Mouse (Mus musculus): ENCODE data around the gene Atg13. TPM values are rescaled to one million over a fixed set of nuclear protein-coding genes. Genes with fewer than 3 reads are reported as not detected.

Gene Atg13
- total RNA-seq, 2 experiments from 2014 or later = 10.1 to 22.0 TPM

Other genes starting within 250 kb of the Atg13 start
- 84.4 and 87.2 TPM in 2 replicates for gene Ckap5, start 183.8 kb downstream of the Atg13 start, total RNA-seq (2014; fragmentation: Nextera tagmentation)
- 78.2 and 82.4 TPM in 2 replicates for gene Ckap5, start 183.8 kb downstream of the Atg13 start, total RNA-seq (2017)
- 0.52 and 0.83 TPM in 2 replicates for gene F2, start 74.2 kb downstream of the Atg13 start, total RNA-seq (2014; fragmentation: Nextera tagmentation)
- gene F2, start 74.2 kb downstream of the Atg13 start, total RNA-seq (2017) = 0.61 TPM in 1 of 2 replicates, not detected in the other
- 17.5 and 18.0 TPM in 2 replicates for gene Zfp408, start 60.8 kb downstream of the Atg13 start, total RNA-seq (2014; fragmentation: Nextera tagmentation)
- gene Zfp408, start 60.8 kb downstream of the Atg13 start, total RNA-seq (2017) = 4.9 and 6.7 TPM in 2 replicates
- 42.7 and 48.6 TPM in 2 replicates for gene Arhgap1, start 60.7 kb downstream of the Atg13 start, total RNA-seq (2014; fragmentation: Nextera tagmentation)
- gene Arhgap1, start 60.7 kb downstream of the Atg13 start, total RNA-seq (2017) = 25.8 and 38.7 TPM in 2 replicates
- 6.6 and 8.4 TPM in 2 replicates for gene Harbi1, start 276 bp upstream of the Atg13 start, total RNA-seq (2014; fragmentation: Nextera tagmentation)
- gene Harbi1, start 276 bp upstream of the Atg13 start, total RNA-seq (2017) = 10.6 and 15.9 TPM in 2 replicates
- 28.0 and 40.5 TPM in 2 replicates for gene Ambra1, start 19.6 kb upstream of the Atg13 start, total RNA-seq (2014; fragmentation: Nextera tagmentation)
- gene Ambra1, start 19.6 kb upstream of the Atg13 start, total RNA-seq (2017) = 33.1 and 35.6 TPM in 2 replicates
- 0.94 TPM in 1 of 2 replicates, not detected in the other for gene Chrm4, start 216.7 kb upstream of the Atg13 start, total RNA-seq (2014; fragmentation: Nextera tagmentation)
- not detected in 2 replicates for gene Chrm4, start 216.7 kb upstream of the Atg13 start, total RNA-seq (2017)
- gene Mdk, start 221.7 kb upstream of the Atg13 start, total RNA-seq (2014; fragmentation: Nextera tagmentation) = 2.1 TPM in 1 of 2 replicates, not detected in the other
- gene Mdk, start 221.7 kb upstream of the Atg13 start, total RNA-seq (2017) = 0.75 TPM in 1 of 2 replicates, not detected in the other
- gene Gm9821, start 235.1 kb upstream of the Atg13 start, total RNA-seq (2014; fragmentation: Nextera tagmentation) = not detected in 2 replicates
- gene Gm9821, start 235.1 kb upstream of the Atg13 start, total RNA-seq (2017) = 0.33 and 1.5 TPM in 2 replicates

All from megakaryocyte-erythroid progenitor cell, adult 5-6 weeks (primary cell).